Mouse (Mus musculus): ENCODE results near the gene 4933411K16Rik. TPM values are rescaled to one million over a fixed set of nuclear protein-coding genes. Genes with fewer than 3 reads are reported as not detected.

4933411K16Rik gene
- not detected in 2 replicates for polyA plus RNA-seq (2015; fragmentation: Nextera tagmentation; extraction: Ambion mirVana)

DNA sequence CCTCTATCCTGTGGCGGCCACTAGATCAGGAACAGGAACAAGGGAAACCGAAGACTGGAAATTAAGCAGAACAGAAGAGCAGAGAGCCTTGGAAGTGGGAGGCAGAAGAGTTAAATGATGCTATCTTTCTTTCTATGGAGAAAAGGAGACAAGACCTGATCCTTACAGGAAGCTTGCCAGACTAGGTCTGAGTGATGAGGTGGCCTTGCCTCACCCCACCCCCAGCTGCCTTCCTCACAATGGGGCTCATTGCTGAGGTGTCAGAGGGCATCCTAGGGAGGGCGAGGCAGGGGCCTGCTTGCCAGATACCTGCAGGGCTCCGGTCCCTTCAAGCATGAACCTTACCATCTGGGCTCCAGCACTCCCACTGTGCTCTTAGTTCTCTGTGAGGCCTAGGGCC lies at the start of gene 4933411K16Rik:
Gene 4933411K16Rik (plus strand): TSS at position 301 of the 400 bp plus-strand sequence.

GRCm38 (mm10) chr19:42035456-42036248 lies 16.4 kb upstream of the 4933411K16Rik start, which contains the start of gene Ankrd2:
Gene Ankrd2 (plus strand): TSS chr19:42036000.

DNA sequence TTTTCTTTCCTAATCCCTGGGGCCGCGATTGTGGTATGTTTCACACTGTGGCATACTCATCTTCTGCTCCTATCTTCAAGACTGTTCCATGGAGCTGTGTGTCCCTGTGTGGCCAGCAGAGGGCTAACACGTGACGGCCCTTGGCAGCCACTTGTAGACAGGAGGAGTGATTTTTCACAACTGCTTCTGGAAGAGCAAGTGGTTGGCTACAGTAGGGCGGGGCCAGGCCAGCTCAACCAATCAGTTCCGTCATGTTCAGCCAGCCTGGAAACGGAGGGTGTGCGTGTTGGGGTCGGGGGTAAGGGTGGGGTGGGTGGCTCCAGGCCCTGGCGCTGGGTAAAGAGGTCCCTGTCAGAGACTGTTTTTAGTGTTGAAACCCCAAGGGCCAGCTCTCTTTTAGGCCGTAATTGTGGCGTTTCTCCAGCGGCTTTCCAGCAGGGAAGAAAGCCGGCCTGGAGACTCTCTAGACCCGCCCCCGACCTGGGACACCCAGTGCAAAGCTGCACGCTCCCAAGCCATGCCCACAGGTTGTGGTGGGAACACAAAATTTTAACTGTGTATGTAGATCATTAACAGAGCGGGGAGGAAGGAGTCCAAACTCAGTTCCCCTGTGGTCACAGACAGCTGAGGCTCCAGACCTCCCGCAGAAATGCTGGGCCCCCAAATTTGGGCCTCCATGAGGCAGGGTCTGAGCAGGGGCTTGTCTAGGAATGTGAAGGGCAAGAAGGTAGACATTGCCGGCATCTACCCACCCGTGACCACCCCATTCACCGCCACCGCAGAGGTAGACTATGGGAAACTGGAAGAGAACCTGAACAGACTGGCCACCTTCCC lies 6.6 kb upstream of the 4933411K16Rik start, which contains the start of gene Hoga1:
Gene Hoga1 (plus strand): TSS at position 342 of the 834 bp plus-strand sequence.

GRCm38 (mm10) chr19:42086166-42086565 lies 34.1 kb downstream of the 4933411K16Rik start, which contains the start of gene Morn4:
Gene Morn4 (minus strand): TSS chr19:42086357.

DNA sequence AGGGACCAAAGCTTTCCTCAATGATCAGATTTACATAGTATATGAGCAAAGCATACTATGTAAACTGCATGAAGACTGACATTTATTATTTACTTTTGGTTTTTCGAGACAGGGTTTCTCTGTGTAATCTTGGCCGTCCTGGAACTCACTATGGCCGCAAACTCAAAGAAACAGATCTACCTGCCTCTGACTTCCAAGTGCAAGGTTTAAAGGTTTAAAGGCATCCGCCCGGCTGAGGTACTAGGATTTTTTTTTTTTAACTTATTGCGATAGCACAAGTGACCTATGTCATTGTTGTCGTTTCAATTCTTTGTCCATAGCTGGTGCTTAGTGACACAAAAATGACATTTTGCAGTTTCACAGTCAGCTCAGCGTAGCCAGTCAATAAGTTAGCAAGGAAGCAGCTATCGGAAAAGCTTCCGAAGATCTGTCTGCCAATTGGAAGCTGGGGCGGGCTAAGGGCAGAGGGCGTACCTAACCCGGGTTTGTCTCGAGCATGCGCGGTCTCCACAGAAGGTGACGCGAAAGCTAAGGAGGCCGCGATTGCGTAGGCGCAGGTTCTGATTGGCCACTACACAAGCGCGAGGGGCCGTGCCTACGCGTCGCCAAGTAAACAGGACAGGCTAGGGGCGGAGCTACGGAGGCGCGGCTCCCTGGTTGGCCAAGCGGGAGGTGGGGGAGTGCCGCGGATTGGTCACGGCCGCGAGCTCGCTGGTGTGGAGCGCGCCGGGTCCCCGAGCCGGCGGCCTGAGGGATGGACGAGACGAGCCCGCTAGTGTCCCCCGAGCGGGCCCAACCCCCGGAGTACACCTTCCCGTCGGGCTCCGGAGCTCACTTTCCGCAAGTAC lies 37.9 kb downstream of the 4933411K16Rik start, which contains the start of gene Pi4k2a:
Gene Pi4k2a (plus strand): TSS at position 723 of the 848 bp plus-strand sequence.

Other genes with a start within 250 kb of the 4933411K16Rik start
- gene Frat1, start 222.3 kb upstream of the 4933411K16Rik start, polyA plus RNA-seq (2015; fragmentation: Nextera tagmentation; extraction: Ambion mirVana), result 22.3 and 22.9 TPM in 2 replicates
- gene Frat2, start 204.1 kb upstream of the 4933411K16Rik start, polyA plus RNA-seq (2015; fragmentation: Nextera tagmentation; extraction: Ambion mirVana), result 6.8 and 7.6 TPM in 2 replicates
- gene Rrp12, start 156.1 kb upstream of the 4933411K16Rik start, polyA plus RNA-seq (2015; fragmentation: Nextera tagmentation; extraction: Ambion mirVana), result 11.1 and 12.1 TPM in 2 replicates
- 600 and 610 TPM in 2 replicates for gene Pgam1, start 140.3 kb upstream of the 4933411K16Rik start, polyA plus RNA-seq (2015; fragmentation: Nextera tagmentation; extraction: Ambion mirVana)
- gene Exosc1, start 118.8 kb upstream of the 4933411K16Rik start, polyA plus RNA-seq (2015; fragmentation: Nextera tagmentation; extraction: Ambion mirVana), result 64.2 and 64.5 TPM in 2 replicates
- 78.4 and 85.8 TPM in 2 replicates for gene Zdhhc16, start 118.8 kb upstream of the 4933411K16Rik start, polyA plus RNA-seq (2015; fragmentation: Nextera tagmentation; extraction: Ambion mirVana)
- gene Mms19, start 71.1 kb upstream of the 4933411K16Rik start, polyA plus RNA-seq (2015; fragmentation: Nextera tagmentation; extraction: Ambion mirVana), result 21.8 and 22.5 TPM in 2 replicates
- gene Ubtd1, start 70.5 kb upstream of the 4933411K16Rik start, polyA plus RNA-seq (2015; fragmentation: Nextera tagmentation; extraction: Ambion mirVana), result 18.1 and 18.2 TPM in 2 replicates
- gene Ankrd2, start 16.2 kb upstream of the 4933411K16Rik start, polyA plus RNA-seq (2015; fragmentation: Nextera tagmentation; extraction: Ambion mirVana), result 1.4 and 1.6 TPM in 2 replicates
- 3.7 and 4.5 TPM in 2 replicates for gene Hoga1, start 6.6 kb upstream of the 4933411K16Rik start, polyA plus RNA-seq (2015; fragmentation: Nextera tagmentation; extraction: Ambion mirVana)
- 80.5 and 94.0 TPM in 2 replicates for gene Morn4, start 34.1 kb downstream of the 4933411K16Rik start, polyA plus RNA-seq (2015; fragmentation: Nextera tagmentation; extraction: Ambion mirVana)
- gene Pi4k2a, start 38.2 kb downstream of the 4933411K16Rik start, polyA plus RNA-seq (2015; fragmentation: Nextera tagmentation; extraction: Ambion mirVana), result 37.1 and 44.5 TPM in 2 replicates
- 19.9 and 22.8 TPM in 2 replicates for gene Avpi1, start 76.8 kb downstream of the 4933411K16Rik start, polyA plus RNA-seq (2015; fragmentation: Nextera tagmentation; extraction: Ambion mirVana)
- gene Marveld1, start 95.2 kb downstream of the 4933411K16Rik start, polyA plus RNA-seq (2015; fragmentation: Nextera tagmentation; extraction: Ambion mirVana), result 4.8 and 7.9 TPM in 2 replicates
- gene Zfyve27, start 111.7 kb downstream of the 4933411K16Rik start, polyA plus RNA-seq (2015; fragmentation: Nextera tagmentation; extraction: Ambion mirVana), result 41.1 and 45.9 TPM in 2 replicates
- gene Sfrp5, start 150.0 kb downstream of the 4933411K16Rik start, polyA plus RNA-seq (2015; fragmentation: Nextera tagmentation; extraction: Ambion mirVana), result 2.8 and 3.5 TPM in 2 replicates
- 79.8 and 89.3 TPM in 2 replicates for gene Golga7b, start 195.3 kb downstream of the 4933411K16Rik start, polyA plus RNA-seq (2015; fragmentation: Nextera tagmentation; extraction: Ambion mirVana)

Measured in neural tube, postnatal 0 days (tissue).